Mouse (Mus musculus) retina, postnatal 1 day (tissue): ENCODE data around the gene Gucy2c.
"Not testable (repeated sequence)": the region's sequence is repeated elsewhere in the genome, so short reads cannot be mapped to it uniquely, and the experiment has no call there.

ENCODE experiments used
- DNase-seq: peaks from one replicate; pipeline ENCODE4 v3.0.0-alpha.2; 2012

Gucy2c gene

DNA sequence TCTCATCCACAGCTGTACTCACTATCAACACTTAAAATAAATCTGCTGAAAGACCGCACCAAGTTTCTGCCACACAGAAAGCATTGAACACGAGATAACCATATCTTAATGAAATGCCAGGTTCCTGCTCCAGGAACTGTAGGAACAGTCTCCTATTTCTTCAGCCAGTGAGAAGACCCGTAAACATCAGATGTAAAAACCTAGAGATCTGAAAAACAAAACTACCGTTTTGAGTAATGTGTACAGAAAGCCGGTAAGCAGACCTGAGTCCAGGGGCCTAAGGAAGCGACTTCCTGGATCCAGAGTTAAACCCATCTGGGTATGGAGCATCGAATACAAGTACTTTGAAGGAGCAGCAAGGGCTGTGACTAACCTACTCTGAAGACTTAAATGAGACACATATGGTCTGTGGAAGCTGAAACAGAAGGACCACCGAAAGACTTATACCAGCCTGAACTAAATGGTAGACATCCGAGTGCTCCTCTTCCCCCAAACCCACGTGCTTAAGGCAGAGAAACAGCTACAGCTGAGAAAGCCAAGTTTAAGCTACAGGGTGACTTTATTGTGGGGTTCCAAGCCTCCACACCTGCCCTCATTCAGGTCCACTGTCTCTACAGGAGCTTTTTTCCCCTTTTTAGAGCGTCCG is 21.7 kb upstream of the Gucy2c start:
- no peak for DNase-seq

- DNase-seq = no peak
These were observed 19.7 kb upstream of the Gucy2c start for GRCm38 (mm10) chr6:136801274-136801673.

DNA sequence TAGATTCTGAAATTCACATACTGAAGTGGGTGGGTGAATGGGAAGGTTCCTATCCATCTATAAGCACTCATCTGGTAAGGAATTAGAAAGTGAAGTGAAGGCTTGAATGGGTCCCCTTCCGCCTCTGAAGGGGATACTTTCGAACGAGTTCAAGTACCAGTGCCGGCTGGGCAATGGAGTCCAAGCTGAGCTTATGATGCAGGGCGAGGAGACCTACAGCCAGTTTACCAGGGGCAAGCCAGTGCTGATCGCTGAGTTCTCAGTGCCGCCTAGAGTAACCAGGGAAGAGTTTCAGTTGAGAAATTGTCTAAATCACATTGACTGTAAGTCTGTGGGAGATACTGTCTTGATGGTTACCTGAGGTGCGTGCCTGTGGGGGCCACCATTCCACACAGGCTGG is 19.1 kb upstream of the Gucy2c start:
- no peak for DNase-seq

GRCm38 (mm10) chr6:136797874-136798693 is 16.5 kb upstream of the Gucy2c start:
- DNase-seq = not testable (repeated sequence)

DNA sequence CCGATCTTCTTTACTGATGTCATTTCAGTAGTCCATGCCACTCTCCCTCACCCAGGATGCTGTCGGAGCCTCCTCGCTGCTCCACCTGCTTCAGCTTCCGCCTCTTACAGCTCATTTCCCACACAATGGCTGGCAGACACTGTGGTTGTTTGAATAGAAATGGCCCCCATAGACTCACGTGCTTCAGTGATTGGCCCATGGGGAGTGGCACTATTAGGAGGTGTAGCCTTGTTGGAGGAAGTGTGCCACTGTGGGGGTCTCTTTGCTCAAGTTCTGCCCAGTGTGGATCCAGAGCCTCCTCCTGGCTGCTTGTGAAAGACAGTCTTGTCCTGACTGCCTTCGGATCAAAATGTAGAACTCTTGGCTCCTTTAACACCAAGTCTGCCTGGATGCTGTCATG is 14.3 kb upstream of the Gucy2c start:
- peak; percentile 17 for DNase-seq

GRCm38 (mm10) chr6:136795110-136795509 is 13.5 kb upstream of the Gucy2c start:
- peak; percentile 38 for DNase-seq

DNA sequence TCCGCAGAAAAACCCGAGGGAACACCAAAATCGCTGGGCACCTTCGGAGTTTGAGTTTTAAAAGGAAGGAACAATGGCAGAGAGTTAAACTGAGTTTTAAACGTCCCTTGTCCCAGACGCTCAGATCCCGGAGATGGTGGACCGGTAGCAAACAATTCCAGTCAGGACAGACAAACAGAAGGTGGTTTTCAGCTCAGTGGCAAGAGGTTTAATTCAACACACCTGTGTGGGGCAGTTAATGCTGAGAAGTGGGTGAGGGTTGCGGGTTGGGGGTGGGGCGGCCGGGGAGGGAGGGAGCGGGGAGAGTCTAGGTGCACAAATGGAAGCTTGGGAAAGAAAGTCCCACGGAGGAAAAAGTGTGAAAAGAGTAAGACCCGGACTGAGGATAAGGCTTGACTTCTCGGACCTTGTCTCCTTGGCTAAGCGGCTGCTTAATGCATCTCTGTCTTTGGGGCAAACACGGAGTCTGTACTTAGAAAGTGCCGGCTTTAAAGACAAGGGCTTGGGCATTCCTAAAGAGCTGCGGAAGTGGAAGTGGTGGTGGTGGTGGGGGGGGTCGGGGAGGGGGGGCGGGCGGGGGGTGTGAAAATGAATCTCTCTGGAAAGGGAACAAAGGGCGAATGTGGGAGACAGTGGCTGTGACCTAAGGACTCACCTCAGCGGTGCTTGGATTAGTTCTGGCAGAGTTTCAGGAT is 12.4 kb upstream of the Gucy2c start:
- peak; percentile 32 for DNase-seq

- DNase-seq = peak; percentile 20
These were observed 11.6 kb upstream of the Gucy2c start for GRCm38 (mm10) chr6:136792884-136793758.

GRCm38 (mm10) chr6:136789391-136789971 is 7.9 kb upstream of the Gucy2c start:
- DNase-seq = no peak

DNA sequence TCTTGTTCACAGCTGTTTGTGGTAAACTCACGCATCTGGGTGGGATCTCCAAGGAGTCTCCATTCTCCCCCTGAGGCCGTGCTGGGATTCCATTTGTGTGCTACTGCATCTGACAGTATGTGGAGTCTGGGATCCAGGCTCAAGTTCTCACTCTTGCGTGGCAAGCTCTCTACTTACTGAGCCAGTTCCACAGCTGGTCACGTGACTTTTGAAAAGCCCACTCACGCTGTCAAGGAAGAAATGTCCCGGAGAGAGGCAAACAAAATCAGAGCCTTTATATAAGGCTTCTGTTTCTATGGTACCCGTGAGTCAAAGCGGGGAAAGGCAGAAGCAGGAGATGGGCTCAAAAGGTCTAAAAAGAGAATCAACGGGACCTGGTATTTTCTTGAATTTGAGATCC is 1.2 kb upstream of the Gucy2c start:
- no peak for DNase-seq

GRCm38 (mm10) chr6:136782146-136782545 is 581 bp upstream of the Gucy2c start:
- DNase-seq = no peak

DNA sequence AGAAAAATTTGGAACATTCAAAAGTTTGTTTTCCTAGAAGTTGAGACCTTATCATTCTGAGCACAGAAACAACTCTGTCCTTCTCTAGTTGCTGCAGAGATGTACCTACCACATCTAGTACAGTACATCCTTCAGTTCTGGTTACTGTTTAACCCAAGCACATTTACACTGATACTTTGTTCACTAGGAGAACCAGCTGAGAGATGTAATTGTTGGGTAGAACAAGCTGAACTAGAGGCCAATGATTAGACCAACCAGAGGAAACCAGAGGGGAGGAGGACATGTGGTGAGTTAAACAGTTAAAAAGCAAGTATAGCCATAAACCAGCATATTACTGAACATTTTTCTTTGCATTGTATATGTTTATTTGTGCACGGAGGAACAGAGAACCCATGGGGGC is 5.2 kb downstream of the Gucy2c start:
- no peak for DNase-seq

DNA sequence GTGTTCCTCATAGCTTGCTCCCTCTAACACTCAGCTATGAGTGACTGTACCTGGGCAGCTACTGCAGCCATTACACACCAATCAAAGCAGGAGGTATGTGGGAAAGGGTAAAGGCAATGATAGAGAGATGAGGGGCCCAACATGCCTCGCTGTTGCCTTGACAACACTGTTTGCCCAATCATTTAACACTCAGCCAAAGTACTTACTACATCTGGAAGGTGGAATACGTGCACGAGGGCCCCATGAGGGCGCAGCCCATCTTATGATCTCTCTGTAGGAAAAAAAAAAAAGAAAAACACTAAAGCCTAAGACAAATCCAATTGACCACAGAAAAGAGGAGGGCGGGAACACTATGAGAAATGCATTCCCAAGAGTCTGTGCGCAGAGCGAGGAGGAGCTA is 11.7 kb downstream of the Gucy2c start:
- no peak for DNase-seq

DNA sequence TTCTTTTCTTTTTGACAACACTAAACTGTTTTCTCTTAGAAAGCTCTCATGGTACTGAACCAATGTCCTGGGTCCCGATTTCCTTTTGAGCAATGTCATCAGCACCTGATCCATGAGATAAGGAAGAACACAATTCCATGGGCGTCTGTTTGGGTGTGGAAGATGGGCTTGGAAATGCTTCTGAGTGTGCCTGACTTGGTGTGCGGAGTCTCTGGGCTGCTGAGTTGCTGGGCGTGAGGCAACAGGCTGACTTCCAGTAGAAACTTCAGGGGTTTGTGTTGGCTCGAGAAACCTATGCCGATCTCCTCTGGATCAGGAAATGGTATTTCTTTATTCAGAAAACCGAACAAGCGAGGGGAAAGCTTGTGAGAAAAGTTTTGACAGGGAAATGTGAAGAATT is 12.4 kb downstream of the Gucy2c start:
- no peak for DNase-seq

GRCm38 (mm10) chr6:136763912-136764311 is 17.7 kb downstream of the Gucy2c start:
- DNase-seq = no peak

DNA sequence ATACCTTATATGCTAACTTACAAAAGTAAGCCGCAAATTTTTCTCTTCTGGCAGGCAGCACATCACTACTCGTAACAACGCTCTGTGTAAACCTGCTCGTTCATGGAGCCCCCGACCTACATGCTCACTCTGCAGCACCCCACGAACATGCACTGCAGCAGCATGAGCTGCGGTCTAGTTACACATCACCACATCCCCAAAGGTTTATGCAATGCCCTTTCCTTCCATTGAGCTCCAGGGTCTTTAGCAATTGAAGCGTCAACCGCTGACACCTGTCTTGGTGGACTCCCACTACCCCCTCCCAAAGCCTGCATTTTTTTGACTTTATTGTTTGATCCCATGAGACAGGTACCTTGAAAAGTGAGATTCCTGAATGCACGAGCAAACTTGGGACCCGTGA is 31.0 kb downstream of the Gucy2c start:
- DNase-seq = no peak

DNA sequence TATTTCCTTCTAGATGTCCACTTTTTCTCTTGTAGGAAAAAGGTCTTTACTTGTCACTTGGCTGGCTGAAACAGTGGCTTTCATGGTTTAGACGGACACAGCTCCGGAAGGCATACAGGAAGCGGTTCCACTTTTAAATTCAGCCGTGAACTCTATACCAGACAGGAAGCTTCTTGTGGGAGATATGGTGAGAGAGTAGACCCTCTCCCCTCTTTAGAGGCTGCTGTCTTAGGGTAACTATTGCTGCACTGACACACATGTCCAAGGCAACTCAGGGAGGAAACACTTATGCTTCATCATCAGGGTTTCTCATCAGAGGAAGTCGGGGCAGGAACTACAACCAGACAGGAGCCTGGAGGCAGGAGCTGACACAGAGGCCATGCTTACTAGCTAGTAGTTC is 36.0 kb downstream of the Gucy2c start:
- no peak for DNase-seq

DNA sequence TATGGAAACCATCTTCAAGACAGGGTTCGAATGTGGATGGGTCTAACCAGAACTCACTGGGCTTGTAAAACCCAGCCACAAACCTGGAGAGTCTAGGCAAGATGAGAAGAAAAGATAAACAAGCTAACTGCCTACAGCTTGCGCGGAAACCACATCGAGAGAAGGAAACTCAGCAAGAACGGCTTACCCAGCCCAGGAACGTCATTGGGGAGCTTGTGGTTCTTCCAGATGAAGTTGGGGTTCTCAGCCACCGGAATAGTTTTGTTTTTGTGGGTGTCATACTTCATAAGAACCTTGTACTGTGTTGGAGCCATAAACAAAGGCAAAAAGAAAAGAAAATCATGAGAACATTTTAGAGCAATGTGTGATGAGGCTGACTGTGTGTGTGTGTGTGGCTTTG is 37.8 kb downstream of the Gucy2c start:
- DNase-seq = no peak

- peak; percentile 88 for DNase-seq
These were observed 39.0 kb downstream of the Gucy2c start for GRCm38 (mm10) chr6:136742352-136743118.

- DNase-seq = no peak
These were observed 40.3 kb downstream of the Gucy2c start for GRCm38 (mm10) chr6:136741281-136741680.

GRCm38 (mm10) chr6:136735766-136736165 is 45.8 kb downstream of the Gucy2c start:
- DNase-seq = no peak

GRCm38 (mm10) chr6:136728144-136728543 is 53.4 kb downstream of the Gucy2c start:
- no peak for DNase-seq
